Mouse (Mus musculus): Measurements from ENCODE around the gene Kcna10.

Gene Kcna10

DNA sequence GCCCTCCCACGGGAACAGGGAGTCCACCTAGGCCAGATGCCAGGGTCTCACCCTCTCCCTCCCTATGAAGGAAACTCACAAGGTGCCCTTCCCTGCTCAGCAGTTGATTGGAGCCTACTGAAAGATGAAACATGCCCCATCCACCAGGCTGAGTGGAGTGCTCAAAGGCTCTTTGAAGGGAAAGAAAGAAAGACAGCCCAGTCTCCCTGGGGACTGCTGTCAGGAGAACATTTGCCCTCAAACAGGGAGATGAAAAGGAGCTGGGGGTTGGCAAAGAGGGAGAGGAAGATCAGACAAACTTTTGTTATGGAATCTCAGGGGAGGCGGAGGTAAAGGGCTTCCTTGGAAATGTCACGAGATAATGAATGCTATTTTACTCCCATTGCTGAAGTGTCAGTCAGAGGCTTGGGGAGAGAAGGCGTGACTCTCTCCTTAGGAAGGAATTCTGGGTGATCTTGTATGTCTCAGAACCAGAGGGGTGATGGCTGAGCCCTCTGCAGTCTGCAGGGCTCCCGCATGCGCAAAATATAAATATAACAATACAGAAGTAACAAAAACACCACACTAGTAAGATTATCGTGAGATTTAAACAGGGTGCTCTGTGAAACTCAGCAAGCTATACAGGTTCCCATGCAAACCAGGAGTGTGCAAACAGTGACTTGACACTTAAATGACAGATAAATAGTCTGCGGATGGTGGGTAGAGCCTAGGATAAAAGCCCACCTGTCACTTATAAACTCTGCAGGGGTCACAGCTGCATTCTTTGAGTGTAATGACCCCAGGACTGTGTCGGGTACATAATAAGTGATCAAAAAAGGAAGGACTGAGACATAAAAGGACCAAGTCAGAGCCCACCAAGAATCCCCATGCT is 18.7 kb downstream of the Kcna10 start:
- in situ Hi-C loops (cut with MboI), result no loop called here

DNA sequence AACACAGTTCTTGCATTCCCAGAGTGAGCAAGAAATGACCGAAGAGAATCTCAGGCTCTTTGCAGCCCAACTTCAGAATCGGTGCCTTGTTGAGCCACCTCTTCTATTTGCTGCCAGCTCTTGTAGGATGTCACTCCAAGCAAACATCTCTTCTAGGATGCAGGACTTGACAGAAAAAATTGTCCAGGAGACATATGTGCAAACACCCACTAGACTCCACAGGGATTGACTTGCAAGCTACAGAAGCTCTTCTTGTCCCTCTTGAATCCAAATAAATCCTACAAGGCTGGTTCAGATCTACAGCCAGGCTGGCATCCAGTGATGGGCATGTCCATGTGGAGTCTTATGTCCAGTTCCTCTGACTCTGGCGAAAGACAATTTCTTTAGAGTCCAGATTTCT is 21.6 kb downstream of the Kcna10 start:
- in situ Hi-C loops (cut with MboI), result no loop called here

DNA sequence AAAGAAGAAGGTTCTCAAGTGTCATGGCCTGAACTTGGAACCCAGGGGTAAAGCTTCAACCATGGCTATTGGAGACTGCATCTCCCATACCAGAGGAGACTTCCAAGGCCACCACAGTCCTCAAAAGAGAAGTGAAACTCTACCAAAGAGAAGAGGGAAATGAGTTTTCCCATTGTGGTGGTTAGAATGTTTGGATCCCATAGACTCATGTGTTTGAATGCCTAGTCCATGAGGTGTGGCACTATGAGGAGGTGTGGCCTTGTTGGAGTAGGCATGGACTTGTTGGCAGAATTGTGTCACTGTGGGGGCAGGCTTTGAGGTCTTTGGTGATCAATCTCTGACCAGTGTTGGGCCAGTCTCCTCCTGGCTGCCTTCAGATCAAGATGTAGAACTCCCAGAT is 22.3 kb downstream of the Kcna10 start:
- in situ Hi-C loops (cut with MboI), result no loop called here

DNA sequence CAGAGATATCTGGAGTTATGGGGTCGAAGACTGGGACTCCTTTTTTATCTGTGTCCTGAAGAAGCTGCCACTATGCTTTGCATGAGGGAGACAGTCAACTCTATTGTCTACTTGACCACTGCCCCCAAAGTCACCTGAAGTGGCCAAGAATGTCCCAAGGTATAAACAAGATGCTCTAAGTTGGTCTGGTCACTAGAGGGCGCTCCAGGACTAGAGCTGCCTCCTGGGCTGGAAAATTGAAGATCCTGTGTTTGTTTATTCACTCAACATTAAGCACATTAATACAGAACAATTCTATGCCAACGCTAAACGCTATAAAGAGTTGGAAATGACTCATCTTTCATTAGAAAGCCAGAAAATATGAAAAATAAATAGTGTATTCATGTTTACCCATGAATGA is 23.1 kb downstream of the Kcna10 start:
- in situ Hi-C loops (cut with MboI), result no loop called here

DNA sequence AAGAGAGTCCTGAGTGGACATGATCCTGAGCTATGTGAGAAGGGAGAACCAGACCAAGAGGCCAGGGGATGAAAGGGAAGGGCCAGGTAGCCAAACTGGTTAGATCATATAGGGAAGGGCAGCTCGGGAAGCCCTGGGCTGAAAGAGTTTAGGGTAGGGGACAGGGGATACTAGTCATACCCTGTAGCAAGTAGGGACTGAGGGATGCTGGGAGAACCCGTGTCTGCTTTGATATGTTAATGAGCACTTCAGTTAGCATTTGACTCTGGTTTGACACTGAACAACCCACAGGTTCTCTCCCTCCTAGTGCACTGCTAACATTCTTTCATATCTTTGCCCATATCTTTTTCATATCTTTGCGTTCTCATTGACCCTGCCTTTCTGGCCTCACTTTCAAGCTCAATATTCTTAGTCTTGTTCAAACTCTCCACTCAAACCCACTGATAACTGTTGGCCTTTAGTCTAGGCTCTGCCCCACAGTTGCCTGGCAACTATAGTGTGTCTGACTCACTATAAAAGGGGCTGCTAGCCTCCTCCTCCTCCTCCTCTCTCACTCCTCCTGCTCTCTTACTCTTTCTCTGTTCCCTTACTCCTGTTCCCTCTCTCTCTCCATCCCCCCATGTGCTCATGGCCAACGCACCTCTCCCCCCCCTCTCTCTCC is 23.8 kb downstream of the Kcna10 start:
- in situ Hi-C loops (cut with MboI), result no loop called here

DNA sequence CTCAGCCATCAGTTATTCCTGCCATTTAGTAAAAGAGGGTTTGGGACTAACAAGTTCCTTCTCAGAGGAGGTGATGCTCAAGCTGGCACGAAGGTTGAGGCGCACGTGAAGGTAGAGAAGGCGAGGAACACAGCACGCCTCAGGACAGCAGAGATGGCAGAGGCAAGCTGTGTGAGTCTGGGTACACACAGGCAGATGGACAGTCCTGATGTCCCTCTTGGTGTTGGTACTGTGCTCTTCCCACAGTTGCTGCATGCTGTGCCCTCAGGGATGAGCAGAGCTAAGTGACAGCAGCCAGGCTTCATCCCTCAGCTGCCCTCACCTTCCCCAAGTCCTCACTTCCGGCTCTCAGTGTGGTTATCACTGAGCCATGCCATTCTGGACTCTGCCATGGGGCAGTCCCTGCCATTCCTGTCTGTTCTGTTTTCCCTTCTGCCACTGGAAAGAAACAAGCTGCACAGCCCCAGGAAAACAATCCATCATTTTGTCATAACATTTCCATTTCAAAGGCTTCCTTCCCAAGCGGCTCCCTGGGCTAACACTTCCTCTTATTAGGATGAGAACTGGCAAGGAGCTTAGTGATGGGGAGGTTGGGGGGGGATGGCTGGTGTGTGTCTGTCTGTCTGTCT is 24.9 kb downstream of the Kcna10 start:
- in situ Hi-C loops (cut with MboI), result no loop called here

DNA sequence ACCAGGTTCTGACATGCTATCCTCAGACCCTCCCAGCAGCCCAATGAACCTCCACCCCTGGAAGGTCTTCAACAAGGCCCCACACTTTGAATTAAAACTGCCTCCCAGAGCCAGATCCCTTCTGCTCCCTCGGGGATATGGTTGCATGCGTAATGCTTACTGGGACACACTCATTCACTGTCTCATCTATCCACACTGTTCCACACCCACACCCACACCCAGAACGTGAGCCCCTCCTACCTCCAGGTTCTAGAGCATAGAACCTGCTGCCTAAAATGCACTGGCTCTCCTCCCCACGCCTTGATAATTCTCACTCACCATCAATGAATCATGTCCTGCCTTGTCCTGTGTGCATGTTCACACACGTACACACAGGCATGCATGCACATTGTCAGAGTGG is 31.8 kb downstream of the Kcna10 start:
- in situ Hi-C loops (cut with MboI), result loop anchor here (10.0 kb wide), 1 partner anchor 250 kb away; no protein-coding TSS in a partner anchor

DNA sequence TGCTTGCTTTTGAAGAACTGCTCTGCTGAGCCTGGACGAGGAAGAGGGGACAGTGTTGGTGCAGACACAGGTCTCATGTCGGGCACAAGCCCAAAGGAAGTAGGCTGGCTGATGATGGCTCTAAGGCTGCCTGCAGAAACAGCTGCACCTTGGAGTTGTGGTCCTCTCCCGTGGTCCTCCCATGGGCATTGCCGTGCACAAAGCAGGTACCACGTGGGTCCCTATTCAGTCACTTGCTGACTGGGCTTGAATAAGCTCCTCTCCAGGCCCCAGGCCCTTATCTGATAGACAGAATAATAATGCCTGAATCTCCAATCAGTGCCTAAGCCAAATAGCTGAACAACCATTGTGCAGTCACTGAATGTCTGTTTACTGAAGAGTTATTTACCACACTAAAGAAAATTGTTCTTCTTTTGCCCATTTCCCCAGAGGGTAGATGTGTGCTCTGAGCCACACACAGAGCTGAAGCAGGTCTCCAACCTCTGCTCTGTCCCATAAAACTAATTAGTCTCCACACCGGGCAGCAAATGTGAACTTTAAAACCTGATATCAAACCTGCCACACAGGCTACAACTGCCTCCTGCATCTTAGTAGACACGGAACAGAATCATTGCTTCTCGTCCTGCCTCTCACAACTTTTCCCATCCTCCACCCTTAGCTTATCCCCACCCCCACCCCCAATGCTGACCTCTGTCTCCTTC is 33.7 kb downstream of the Kcna10 start:
- in situ Hi-C loops (cut with MboI), result loop anchor here (10.0 kb wide), 1 partner anchor 248 kb away; no protein-coding TSS in a partner anchor

DNA sequence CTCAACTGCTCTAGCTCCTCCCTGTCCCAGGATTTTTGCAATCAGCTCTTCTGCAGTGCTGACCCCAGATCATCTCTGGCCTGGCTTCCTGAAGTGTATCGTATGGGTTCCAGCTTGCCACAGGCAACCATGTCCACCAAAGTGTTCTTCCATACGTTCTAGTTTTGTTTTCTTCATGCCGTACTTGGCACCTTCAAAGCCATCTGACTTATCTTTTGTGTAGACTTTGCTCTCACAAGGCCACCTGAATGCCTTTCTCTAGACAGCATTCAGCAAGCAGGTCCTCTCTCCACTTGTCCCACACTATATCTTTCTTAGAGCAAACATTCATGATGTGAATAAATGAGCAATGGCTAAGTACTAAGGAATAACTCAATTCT is 34.2 kb downstream of the Kcna10 start:
- in situ Hi-C loops (cut with MboI), result loop anchor here (10.0 kb wide), 1 partner anchor 248 kb away; no protein-coding TSS in a partner anchor

DNA sequence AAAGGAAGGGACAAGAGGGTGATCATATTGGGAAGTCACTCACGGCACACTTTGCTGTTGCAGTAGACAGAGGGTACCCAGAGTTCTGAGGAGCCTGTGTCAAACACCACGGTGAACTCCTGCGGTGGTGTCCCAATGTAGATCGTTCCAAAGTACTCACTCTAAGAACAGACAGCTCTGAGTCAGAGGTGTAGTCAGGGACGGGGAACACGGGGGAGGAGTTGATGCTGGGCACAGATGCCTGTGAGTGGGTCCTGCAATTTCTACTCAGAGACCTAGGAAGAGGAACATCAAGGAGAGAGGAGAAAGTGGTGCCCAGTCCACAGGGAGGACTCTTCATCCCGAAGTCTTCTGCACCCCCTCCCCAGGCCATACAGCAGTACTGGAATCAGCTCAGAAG is 35.7 kb downstream of the Kcna10 start:
- in situ Hi-C loops (cut with MboI), result loop anchor here (10.0 kb wide), 1 partner anchor 246 kb away; no protein-coding TSS in a partner anchor

DNA sequence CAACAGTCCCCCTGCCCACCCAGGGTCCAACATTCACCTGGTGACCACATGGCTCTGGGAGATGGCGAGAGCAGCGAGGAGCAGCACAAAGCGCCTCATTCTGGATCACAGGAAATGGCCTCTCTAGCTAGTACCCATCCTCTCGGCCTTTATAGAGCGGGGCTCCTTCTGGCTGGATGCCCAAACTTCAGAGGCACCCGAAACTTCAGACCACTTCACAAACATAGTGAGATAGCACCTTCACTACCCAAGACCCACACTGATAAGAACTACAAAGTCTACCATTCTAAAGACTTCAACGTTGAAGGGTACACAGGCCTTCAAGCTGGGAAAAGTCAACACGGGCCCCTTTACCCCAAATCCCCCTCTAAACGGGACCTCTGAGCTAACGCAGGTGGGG is 38.8 kb downstream of the Kcna10 start, which contains the start of gene Cym:
Cym (minus strand) TSS at position 125 of the 400 bp plus-strand sequence.
- in situ Hi-C loops (cut with MboI), result no loop called here

DNA sequence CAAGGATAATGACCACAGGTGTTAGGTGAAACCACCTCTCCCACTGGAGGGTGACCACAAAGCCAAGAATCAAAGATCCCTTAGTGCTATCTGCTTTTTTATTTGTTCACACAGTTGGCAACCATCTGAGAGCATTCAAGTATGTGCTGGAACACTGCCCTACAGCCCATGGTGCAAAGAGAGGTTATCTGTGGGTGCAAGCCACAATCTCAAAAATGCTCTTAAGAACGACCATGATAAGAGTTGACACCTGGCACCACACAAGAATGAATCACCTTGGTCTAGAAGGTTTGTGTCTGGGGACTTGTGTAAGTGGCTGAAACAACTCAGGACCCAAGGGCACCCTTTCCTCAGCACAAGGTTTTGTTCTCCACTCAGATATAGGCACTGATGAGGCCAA is 40.4 kb downstream of the Kcna10 start:
- in situ Hi-C loops (cut with MboI), result no loop called here

DNA sequence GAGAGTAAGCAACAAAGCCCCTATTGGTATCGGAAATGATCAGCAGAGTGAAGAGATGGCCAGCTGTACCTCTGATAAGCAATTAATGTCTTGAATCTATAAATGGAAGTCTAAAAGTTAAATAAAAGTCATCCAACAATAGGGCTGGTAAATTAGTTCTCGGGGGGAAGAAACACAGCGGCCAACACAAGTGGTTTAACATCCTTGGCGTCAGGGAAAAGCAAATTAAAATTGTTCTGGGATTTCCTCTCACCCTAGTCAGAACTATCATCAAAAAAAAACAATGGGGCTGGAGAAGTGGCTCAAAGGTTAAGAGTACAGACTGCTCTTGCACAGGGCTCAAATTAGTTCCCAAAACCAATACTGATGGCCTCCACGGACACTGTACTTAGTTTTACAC is 43.0 kb downstream of the Kcna10 start:
- in situ Hi-C loops (cut with MboI), result no loop called here

DNA sequence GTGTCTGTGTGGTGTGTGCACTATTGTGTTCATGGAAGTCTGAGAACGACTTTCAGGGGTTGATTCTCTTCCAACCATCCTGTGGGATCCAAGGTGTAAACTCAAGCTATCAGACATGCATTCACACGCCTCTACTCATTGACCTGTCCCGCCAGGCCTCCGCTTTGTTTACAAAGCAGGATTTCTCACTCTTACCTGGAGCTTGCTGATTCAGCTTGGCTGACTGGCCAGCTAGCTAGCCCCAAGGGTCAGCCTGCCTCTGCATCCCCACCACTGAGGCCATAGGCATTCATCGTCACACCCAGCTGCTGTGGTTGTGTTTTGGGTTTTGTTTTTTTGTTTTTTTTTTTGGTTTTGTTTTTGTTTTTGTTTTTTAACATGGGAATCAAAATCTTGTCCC is 46.4 kb downstream of the Kcna10 start:
- in situ Hi-C loops (cut with MboI), result no loop called here

DNA sequence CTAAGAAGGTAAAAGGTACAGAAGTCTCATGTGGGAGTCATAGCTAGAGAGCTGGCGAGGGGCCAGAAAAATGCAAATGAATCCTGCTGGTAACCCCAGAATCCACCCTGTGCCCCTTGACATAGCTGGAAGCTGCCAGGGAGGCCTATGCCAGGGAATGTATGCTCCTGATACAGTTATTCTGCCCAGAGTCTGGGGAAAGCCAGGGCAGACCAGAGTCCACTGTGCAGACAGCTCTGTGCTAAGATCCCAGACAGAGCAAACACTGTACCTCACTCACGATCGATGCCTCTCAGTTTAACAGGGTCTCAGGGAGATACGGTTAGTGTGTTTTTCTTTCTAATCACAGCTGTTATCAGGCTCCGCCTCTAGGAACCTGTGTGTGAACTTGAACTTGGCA is 47.0 kb downstream of the Kcna10 start:
- in situ Hi-C loops (cut with MboI), result no loop called here

DNA sequence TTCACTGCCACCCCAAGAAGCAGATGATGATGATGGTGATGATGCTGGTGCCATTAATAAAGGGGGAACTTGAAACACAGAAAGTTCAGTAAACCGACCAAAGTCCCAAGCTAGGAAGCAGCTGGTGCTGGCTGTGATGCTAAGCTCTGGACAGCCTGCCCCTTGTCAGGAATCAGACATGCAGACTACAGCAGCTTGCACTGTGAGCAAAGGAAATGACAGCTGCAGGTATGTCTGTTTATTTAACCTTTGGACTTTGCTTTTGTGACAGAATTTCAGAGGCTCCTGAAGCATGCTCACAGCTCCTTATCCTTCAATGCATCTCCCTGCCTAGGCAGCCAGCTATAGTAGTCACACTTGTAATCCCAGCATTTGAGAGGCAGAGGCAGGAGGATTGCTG is 47.7 kb downstream of the Kcna10 start, which contains the start of gene A630076J17Rik:
A630076J17Rik (plus strand) TSS at position 88 of the 400 bp plus-strand sequence.
- in situ Hi-C loops (cut with MboI), result no loop called here

DNA sequence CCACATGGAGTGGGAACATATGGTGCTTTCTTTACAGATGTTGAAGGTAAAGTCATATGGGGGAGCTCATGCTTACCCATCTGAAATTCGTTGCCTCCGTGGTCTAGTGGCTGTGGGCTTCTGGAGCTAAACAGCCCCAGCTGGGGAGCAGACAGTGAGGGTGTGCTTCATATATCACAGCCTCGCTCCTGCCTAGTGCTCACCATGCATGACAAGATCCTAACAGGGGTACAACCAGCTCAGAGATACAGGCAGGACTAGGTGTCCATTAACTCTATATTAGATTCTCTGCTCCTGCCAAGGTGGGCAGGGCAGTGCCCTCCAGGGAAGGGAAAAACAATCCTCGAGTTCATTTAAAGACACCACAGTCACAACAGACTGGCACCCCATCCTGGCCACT is 48.3 kb downstream of the Kcna10 start:
- in situ Hi-C loops (cut with MboI), result no loop called here

DNA sequence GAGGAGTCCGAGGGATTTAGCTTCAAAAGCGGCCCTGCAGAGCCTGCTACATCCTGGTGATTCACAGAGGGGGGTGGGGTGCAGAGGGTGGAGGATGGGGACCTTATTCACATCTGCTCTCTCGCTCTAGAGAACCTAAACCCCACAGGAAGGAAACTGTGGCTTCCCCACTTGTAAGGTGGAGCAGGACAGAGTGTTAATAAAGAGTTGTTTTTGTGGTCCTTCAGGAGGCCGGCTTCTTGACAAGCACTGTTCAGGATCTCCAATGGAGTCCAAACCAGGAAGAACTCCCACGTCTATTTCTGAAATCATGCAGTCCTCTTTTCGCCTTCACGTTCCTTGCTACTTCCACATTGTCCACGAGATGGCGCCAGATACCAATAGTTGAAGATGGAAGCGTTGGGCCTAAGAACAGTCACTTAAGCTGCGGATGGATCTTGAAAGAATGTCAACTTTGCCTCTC is 50.5 kb downstream of the Kcna10 start:
- in situ Hi-C loops (cut with MboI), result no loop called here

DNA sequence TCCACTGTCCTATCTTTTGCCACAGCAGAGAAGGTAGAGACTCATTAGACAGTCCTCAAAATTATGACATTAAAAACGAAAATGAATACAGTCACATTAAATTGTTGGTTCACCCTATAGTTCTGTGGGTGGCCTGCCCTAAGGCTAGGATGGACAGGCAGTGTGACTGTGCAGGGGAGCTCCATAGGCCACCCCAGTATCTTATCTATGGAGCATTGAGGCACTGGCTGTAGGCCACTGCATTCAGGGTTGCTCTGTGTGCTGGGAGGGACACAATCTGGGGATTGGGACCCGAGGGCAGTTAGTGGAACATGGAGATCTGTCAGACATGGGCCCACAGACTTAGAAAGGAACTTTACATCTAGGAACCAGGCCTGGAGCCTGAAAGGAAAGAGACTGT is 51.1 kb downstream of the Kcna10 start:
- in situ Hi-C loops (cut with MboI), result no loop called here

DNA sequence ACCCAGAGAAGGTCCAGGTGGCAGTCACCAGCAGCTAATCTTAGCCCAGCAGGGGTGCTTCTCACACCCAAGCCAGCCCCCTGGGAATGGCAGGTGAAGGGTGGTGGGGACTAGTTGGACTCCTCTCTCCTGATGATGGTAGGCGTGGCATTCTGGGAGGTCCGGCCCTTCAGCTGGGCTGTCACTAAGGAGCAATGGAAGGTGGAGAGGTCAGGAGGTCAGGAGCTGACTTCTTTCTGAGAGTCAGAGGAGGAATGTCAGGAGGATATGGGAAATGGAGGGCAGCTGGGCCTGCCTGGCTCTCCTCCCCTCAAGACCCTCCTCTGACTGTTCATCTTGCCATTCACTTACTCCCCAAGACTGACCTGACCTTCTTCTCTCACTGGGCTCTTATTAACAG is 55.2 kb downstream of the Kcna10 start:
- in situ Hi-C loops (cut with MboI), result no loop called here

DNA sequence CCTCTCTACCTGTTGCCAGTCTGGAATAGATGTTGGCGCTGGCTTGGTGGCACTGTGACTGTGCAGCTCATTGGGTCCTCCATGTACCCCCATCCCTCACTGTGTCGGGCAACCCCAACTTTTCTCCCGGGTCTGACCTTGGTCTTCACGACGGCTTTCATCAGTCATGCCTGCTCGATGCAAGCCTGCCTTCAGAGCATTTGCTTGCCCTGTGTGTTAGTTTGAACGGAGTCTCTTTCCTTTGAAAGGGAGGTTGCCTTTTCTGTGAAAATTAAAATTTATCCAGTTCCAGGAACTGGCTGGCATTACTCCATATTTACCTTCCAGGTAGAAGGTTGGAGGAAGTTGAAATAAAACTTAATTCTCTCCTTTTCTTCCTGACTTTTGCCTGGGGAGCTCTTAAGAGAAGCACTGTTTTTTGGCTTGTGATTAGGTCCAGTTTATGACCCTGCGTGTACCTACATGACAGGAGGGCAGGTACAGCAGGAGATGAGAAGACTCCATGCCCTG is 55.7 kb downstream of the Kcna10 start:
- in situ Hi-C loops (cut with MboI), result no loop called here

DNA sequence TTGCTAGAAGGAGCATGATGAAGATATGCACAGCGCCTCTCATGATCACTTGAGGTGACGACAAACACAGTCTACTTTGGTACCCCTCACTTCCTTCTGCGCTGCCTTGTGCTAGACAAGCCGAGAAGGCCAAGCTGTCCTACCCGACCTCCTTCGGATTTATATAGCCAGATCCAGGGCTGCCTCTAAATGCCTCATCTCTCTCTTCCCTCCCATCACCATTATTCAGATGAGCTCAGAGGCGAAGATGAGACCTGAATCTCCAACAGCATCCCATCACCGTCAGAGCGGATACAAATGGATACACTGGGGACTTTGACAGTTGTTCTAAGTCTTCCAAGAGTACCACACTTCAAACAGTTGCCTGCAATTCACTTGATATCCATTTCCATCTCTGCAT is 56.8 kb downstream of the Kcna10 start, which contains the start of gene Prok1:
Prok1 (minus strand) TSS at position 101 of the 400 bp plus-strand sequence.
- in situ Hi-C loops (cut with MboI), result no loop called here

Data from mature B cell (primary cell).